Mouse (Mus musculus) CD8-positive naive resting alpha-beta T cell, adult 2 months (primary cell): ENCODE results near the gene Srgn.
"Not testable (repeated sequence)": the region's sequence is repeated elsewhere in the genome, so short reads cannot be mapped to it uniquely, and the experiment has no call there.

Experiments used
- DNase-seq, 2 experiments: peaks; one replicate each; pipeline ENCODE4 v3.0.0; 2022; ENCODE audit warnings: low read depth in 2 of 2, low spot score in 2 of 2

The Srgn gene

DNA sequence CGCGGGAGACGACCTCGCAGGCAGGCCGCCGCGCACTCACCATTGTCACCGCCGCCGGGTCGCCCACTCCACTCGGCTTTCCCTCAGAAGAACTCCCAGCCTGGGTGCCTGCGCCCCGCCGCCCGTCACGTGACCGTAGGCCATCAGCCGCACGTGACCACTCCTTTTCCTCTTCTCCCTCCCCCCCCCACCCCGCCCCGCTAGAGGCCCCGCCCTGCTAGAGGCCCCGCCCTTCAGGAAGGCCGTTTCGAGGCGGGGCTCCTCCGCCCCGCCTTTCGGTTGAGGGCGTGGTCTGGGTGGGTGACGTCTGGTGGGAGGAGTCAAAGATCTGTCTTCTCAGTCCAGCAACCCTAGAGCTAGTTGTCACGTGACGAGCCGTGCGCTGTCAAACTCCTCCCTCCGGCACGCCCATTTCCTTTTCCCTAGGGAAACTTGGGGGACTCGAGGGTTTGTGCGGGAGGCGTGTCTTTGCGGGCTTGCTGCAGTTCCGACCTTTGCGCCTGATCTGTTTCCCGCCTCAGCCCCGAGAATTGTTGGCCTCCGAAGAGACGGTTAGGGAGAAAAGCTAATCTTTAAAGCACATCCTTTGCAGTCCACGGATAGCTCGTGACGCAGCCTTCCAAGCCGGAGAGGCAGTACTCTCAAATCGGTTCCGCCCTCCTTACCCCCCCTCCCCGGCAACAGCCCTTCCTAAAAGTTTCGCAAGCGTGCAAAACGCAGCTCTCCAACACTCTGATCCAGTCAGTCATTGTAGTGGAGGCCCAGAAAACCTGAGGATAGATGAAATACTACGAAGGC lies 40.4 kb downstream of the Srgn start, which contains the start of gene Vps26a:
TSS of gene Vps26a (minus strand) at position 188 of the 798 bp plus-strand sequence.
- peak; percentile 92 to 97 for DNase-seq

DNA sequence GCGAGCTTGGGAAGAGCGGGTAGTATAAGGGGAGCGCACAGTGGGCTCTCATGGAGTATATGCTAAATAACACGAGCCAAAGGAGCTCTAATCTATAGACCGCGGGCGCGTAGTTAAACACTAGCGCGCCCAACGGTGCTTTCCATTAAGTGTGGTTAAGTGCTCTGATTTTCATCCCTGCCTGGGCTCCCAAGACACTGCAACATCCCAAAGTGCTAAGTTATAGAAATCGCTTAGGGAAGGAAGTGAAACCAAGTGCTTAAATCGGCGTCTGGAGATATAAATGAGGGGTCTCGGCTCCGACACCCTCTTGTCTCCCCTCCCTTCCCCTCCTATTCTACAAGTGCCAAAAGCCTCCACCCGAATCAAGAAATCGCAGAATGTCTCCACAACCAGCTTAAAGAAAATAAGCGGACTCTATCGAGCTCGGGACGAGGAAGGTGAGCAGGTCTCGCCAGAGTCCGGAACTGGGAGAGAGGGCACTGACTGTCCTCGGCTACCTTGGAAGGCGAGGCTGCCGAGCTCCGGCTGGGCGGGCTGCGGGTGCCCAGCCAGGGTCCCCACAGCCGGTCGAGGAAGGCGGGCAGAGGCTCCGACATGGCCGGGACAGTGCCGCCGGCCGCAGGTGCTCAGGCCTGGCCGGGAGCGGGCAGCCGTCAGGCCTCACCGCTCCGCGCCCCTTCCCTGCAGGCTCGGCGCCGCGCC lies 41.2 kb downstream of the Srgn start:
- no peak for DNase-seq

GRCm38 (mm10) chr10:62481108-62481852 lies 46.0 kb downstream of the Srgn start:
- DNase-seq: no peak

GRCm38 (mm10) chr10:62476980-62477379 lies 50.3 kb downstream of the Srgn start:
- DNase-seq: no peak

DNA sequence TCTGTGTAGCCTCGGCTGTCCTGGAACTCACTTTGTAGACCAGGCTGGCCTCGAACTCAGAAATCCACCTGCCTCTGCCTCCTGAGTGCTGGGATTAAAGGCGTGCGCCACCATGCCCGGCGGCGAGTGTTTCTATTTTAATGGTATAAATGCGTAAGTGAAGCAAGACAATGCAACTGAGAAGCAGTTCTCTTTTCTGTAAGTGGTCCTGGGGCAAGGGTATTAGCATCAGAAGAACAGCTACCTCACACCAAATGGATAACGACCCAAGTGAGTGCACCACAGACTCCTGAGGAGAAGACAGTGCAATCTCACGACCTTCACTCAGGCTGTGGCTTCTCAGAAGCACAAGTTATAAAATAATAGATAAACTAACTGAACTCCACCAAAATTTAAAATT lies 52.3 kb downstream of the Srgn start:
- no peak for DNase-seq

DNA sequence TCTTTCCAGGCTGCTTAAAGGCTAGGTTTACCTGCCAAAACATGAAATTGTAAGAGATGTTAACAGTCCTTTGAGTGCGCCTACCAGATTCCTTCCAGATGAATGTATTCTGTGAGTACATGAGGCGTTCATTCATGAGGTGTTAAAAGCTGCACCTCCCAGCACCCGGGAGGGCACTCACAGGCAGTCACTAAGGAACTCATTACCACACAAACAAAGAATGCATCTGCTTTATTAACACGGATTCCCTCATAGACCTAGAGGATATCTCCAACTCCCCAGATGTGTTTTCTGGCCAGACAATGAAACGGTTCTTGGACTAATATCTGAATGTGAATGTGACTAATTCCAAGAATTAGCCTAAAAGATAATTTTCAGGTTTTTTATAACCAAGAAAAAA lies 56.1 kb downstream of the Srgn start:
- DNase-seq: no peak

DNA sequence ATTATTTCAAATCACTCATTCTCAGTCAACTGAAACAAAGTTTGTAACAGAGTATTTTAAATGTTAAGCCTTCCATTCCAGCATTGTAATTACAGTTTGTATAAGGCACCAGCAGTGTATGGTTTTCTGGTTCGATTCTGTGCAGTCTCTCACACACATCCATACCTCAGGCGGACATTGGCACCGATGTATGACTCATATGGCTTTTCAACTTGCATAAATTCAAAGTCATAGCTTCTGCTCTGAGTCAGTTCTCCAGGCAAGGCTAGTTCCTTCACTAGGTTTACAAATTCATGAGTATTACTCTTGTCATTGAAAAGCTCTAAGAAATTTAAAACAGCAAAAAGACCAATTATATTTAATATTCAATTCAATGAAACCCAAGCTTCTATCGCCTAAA lies 57.5 kb downstream of the Srgn start:
- no peak for DNase-seq

- no peak for DNase-seq
Measured at GRCm38 (mm10) chr10:62461321-62461720, 65.9 kb downstream of the Srgn start.

- not testable (repeated sequence) for DNase-seq
Measured at GRCm38 (mm10) chr10:62452001-62452400, 75.2 kb downstream of the Srgn start.

DNA sequence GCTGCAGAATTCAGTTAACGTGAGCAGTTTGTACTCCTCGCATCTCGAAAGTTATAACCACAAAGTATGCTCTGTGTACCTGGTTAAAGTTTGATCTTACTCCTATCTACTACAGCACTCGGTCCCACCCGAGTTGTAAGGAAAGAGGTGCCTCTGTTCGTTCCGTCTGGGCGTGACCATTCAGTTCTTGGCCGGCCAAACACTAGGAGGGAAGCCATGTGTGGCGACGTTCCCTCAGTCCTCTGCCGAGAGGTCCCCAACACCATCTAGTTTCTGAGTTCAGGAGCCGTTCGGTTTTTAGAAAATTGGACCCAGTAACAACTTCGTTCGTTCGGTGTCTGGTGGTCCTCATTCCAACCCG lies 77.0 kb downstream of the Srgn start:
- no peak for DNase-seq

GRCm38 (mm10) chr10:62449364-62450279 lies 77.6 kb downstream of the Srgn start, which contains the start of the genes 4930507D05Rik and Supv3l1:
TSS of gene 4930507D05Rik (plus strand) at chr10:62449489.
TSS of gene Supv3l1 (minus strand) at chr10:62449738.
- peak; percentile 87 to 93 for DNase-seq
